Mouse (Mus musculus): Measurements from ENCODE around the gene Pgm1. TPM values are rescaled to one million over a fixed set of nuclear protein-coding genes. Genes with fewer than 3 reads are reported as not detected.

Gene Pgm1
- 52.9 and 60.4 TPM in 2 replicates for polyA plus RNA-seq (2014; fragmentation: Nextera tagmentation; extraction: Ambion mirVana)

- peak within 1 kb of the TSS; percentile 66 for H3K4me3 ChIP-seq (ENCODE audit: low read depth, low read length)
- ATAC-seq (ENCODE audit: insufficient read depth) (peak; percentile 87), DNase-seq (peak; percentile 78)
- peak within 1 kb of the TSS; percentile 91 for H3K27ac ChIP-seq (ENCODE audit: low read depth)
- whole genome bisulfite sequencing: 3% methylated on average over 23 of the region's 23 CpGs
- peaks cover 7% of the 10 kb centered on the region for H3K4me1 ChIP-seq (ENCODE audit: insufficient read depth)
- H3K36me3 ChIP-seq (ENCODE audit: insufficient read depth): no peaks in the 10 kb centered on the region
- no peaks in the 10 kb centered on the region for H3K9me3 ChIP-seq (ENCODE audit: low read depth, low read length)
- no peaks in the 10 kb centered on the region for H3K27me3 ChIP-seq (ENCODE audit: insufficient read depth, low read length)
- peak within 1 kb of the TSS; percentile 74 for H3K9ac ChIP-seq
- TF ChIP-seq CTCF (IDR thresholded peaks at IDR 0.05; ENCODE audit: low read depth): no peak
- peak within 1 kb of the TSS; percentile 92 for H3K4me2 ChIP-seq
Measured at GRCm38 (mm10) chr4:99929149-99929612, at the start of gene Pgm1. TSS of gene Pgm1 (plus strand) at chr4:99929414.

- TF ChIP-seq CTCF (IDR thresholded peaks at IDR 0.05; ENCODE audit: low read depth): peak; percentile 62
Measured at GRCm38 (mm10) chr4:99881882-99882281, 47.3 kb upstream of the Pgm1 start.

GRCm38 (mm10) chr4:99882405-99882804, 46.8 kb upstream of the Pgm1 start:
- Histone ChIP-seq H3K9ac (no peak overlapping the region), H3K27me3 (ENCODE audit: insufficient read depth, low read length) (no peaks in the 10 kb centered on the region), H3K4me2 (no peak overlapping the region), H3K4me1 (ENCODE audit: insufficient read depth) (no peaks in the 10 kb centered on the region), H3K36me3 (ENCODE audit: insufficient read depth) (no peaks in the 10 kb centered on the region), H3K4me3 (ENCODE audit: low read depth, low read length) (no peak overlapping the region), H3K9me3 (ENCODE audit: low read depth, low read length) (no peaks in the 10 kb centered on the region), H3K27ac (ENCODE audit: low read depth) (no peak overlapping the region)
- DNase-seq (peak; percentile 45), ATAC-seq (ENCODE audit: insufficient read depth) (no peak)
- TF ChIP-seq CTCF (IDR thresholded peaks at IDR 0.05; ENCODE audit: low read depth): no peak

More at GRCm38 (mm10) chr4:99881882-99882281, 47.3 kb upstream of the Pgm1 start:
- Histone ChIP-seq H3K4me1 (ENCODE audit: insufficient read depth) (no peaks in the 10 kb centered on the region), H3K27ac (ENCODE audit: low read depth) (no peak overlapping the region), H3K9ac (no peak overlapping the region), H3K9me3 (ENCODE audit: low read depth, low read length) (no peaks in the 10 kb centered on the region), H3K27me3 (ENCODE audit: insufficient read depth, low read length) (no peaks in the 10 kb centered on the region), H3K4me3 (ENCODE audit: low read depth, low read length) (no peak overlapping the region), H3K4me2 (no peak overlapping the region), H3K36me3 (ENCODE audit: insufficient read depth) (no peaks in the 10 kb centered on the region)
- DNase-seq: peak; percentile 74
- ATAC-seq (ENCODE audit: insufficient read depth): no peak

- H3K4me1 ChIP-seq (ENCODE audit: insufficient read depth): no peaks in the 10 kb centered on the region
- peak; percentile 76 for TF ChIP-seq CTCF (IDR thresholded peaks at IDR 0.05; ENCODE audit: low read depth)
- no peaks in the 10 kb centered on the region for H3K9me3 ChIP-seq (ENCODE audit: low read depth, low read length)
- H3K27ac ChIP-seq (ENCODE audit: low read depth): no peak overlapping the region
- no peak overlapping the region for H3K4me3 ChIP-seq (ENCODE audit: low read depth, low read length)
- 68% methylated on average over 4 of the region's 4 CpGs for WGBS
- ATAC-seq (ENCODE audit: insufficient read depth) (no peak), DNase-seq (peak; percentile 85)
- no peak overlapping the region for H3K9ac ChIP-seq
- H3K27me3 ChIP-seq (ENCODE audit: insufficient read depth, low read length): no peaks in the 10 kb centered on the region
- H3K36me3 ChIP-seq (ENCODE audit: insufficient read depth): peaks cover 4% of the 10 kb centered on the region; the same call in 1 of the 2 replicates
- no peak overlapping the region for H3K4me2 ChIP-seq
Measured at GRCm38 (mm10) chr4:99913894-99914451, 15.2 kb upstream of the Pgm1 start.

- Histone ChIP-seq H3K4me1 (ENCODE audit: insufficient read depth) (peaks cover 7% of the 10 kb centered on the region), H3K9ac (no peak overlapping the region), H3K27me3 (ENCODE audit: insufficient read depth, low read length) (no peaks in the 10 kb centered on the region), H3K4me3 (ENCODE audit: low read depth, low read length) (no peak overlapping the region), H3K36me3 (ENCODE audit: insufficient read depth) (no peaks in the 10 kb centered on the region), H3K9me3 (ENCODE audit: low read depth, low read length) (no peaks in the 10 kb centered on the region), H3K27ac (ENCODE audit: low read depth) (no peak overlapping the region), H3K4me2 (no peak overlapping the region)
- DNase-seq (no peak), ATAC-seq (ENCODE audit: insufficient read depth) (no peak)
- no peak for TF ChIP-seq CTCF (IDR thresholded peaks at IDR 0.05; ENCODE audit: low read depth)
- 86% methylated on average over 4 of the region's 4 CpGs for WGBS
Measured at GRCm38 (mm10) chr4:99926380-99926779, 2.8 kb upstream of the Pgm1 start.

- no peaks in the 10 kb centered on the region for H3K27me3 ChIP-seq (ENCODE audit: insufficient read depth, low read length)
- no peak overlapping the region for H3K27ac ChIP-seq (ENCODE audit: low read depth)
- no peak for TF ChIP-seq CTCF (IDR thresholded peaks at IDR 0.05; ENCODE audit: low read depth)
- H3K4me3 ChIP-seq (ENCODE audit: low read depth, low read length): no peak overlapping the region
- ATAC-seq (ENCODE audit: insufficient read depth): no peak
- 31% methylated on average over 6 of the region's 6 CpGs for WGBS
- no peaks in the 10 kb centered on the region for H3K36me3 ChIP-seq (ENCODE audit: insufficient read depth)
- H3K4me2 ChIP-seq: peak overlapping the region; percentile 92; the same call in 1 of the 2 replicates
- DNase-seq: peak; percentile 56
- no peaks in the 10 kb centered on the region for H3K9me3 ChIP-seq (ENCODE audit: low read depth, low read length)
- H3K9ac ChIP-seq: no peak overlapping the region
- H3K4me1 ChIP-seq (ENCODE audit: insufficient read depth): peaks cover 7% of the 10 kb centered on the region
Measured at GRCm38 (mm10) chr4:99928521-99928920, 693 bp upstream of the Pgm1 start.

- H3K27me3 ChIP-seq (ENCODE audit: insufficient read depth, low read length): no peaks in the 10 kb centered on the region
- no peak for TF ChIP-seq CTCF (IDR thresholded peaks at IDR 0.05; ENCODE audit: low read depth)
- peak within 1 kb of the TSS; percentile 74 for H3K9ac ChIP-seq
- H3K27ac ChIP-seq (ENCODE audit: low read depth): peak within 1 kb of the TSS; percentile 91
- peak within 1 kb of the TSS; percentile 92 for H3K4me2 ChIP-seq
- H3K36me3 ChIP-seq (ENCODE audit: insufficient read depth): no peaks in the 10 kb centered on the region
- no peaks in the 10 kb centered on the region for H3K9me3 ChIP-seq (ENCODE audit: low read depth, low read length)
- H3K4me1 ChIP-seq (ENCODE audit: insufficient read depth): peaks cover 7% of the 10 kb centered on the region
- WGBS: 1% methylated on average over 56 of the region's 57 CpGs
- peak; percentile 90 for DNase-seq
- peak within 1 kb of the TSS; percentile 66 for H3K4me3 ChIP-seq (ENCODE audit: low read depth, low read length)
- ATAC-seq (ENCODE audit: insufficient read depth): peak; percentile 96
Measured at GRCm38 (mm10) chr4:99929613-99930517, 651 bp downstream of the Pgm1 start, which contains the start of gene Itgb3bp. TSS of gene Itgb3bp (minus strand) at chr4:99929813.

Data from lung, embryonic 14.5 days (tissue).